Mouse (Mus musculus) midbrain, postnatal 0 days (tissue): ENCODE measurements at regions not wholly inside any gene's neighbourhood (a gene's known extent, or its start where the extent isn't known, plus 50 kb on each side); places are given as distances from the start of the nearest gene placed in this dataset.

ENCODE experiments used
- ATAC-seq: fragments of 200-750 bp; cut with Nextera tagmentation; 2 replicates; pipeline ENCODE4 v1.8.0; 2017; ENCODE audit warnings: moderate number of reproducible peaks, mild to moderate bottlenecking, moderate TSS enrichment, moderate library complexity; ENCODE audit not compliant: low FRiP score
- DNase-seq: peaks from one replicate; pipeline ENCODE4 v3.0.0-alpha.2; 2015; ENCODE audit warnings: low spot score
- H3K27ac ChIP-seq: fragments of 300-500 bp; sonication (generic); 2 replicates; pipeline ENCODE4 v1.5.1; 2014; ENCODE audit warnings: low read depth, mild to moderate bottlenecking, low read length, mixed read lengths
- H3K27me3 ChIP-seq: fragments of 300-500 bp; sonication (generic); 2 replicates; pipeline ENCODE4 v1.6.1; 2014; ENCODE audit warnings: low read length, control low read depth, mixed read lengths; ENCODE audit not compliant: insufficient read depth
- H3K36me3 ChIP-seq: fragments of 300-500 bp; sonication (generic); 2 replicates; pipeline ENCODE4 v1.6.1; 2014; ENCODE audit warnings: low read length, control low read depth, mixed read lengths; ENCODE audit not compliant: insufficient read depth
- H3K4me1 ChIP-seq: fragments of 300-500 bp; sonication (generic); 2 replicates; pipeline ENCODE4 v1.6.1; 2014; ENCODE audit warnings: mild to moderate bottlenecking, control low read depth, antibody characterized with exemption, low read length, mixed read lengths; ENCODE audit not compliant: insufficient read depth
- H3K4me2 ChIP-seq: fragments of 300-500 bp; sonication (generic); 2 replicates; pipeline ENCODE4 v1.6.1; 2014; ENCODE audit warnings: low read depth, mild to moderate bottlenecking, low read length, mixed read lengths; ENCODE audit not compliant: poor library complexity, severe bottlenecking
- H3K4me3 ChIP-seq: fragments of 300-500 bp; sonication (generic); 2 replicates; pipeline ENCODE4 v1.5.1; 2014; ENCODE audit warnings: low read depth, mild to moderate bottlenecking, low read length, moderate library complexity
- H3K9ac ChIP-seq: fragments of 300-500 bp; sonication (generic); replicated peaks from 2 replicates; pipeline ENCODE4 v1.6.1; 2014; ENCODE audit warnings: mild to moderate bottlenecking, low read length, moderate library complexity, mixed read lengths; ENCODE audit not compliant: poor library complexity, severe bottlenecking
- H3K9me3 ChIP-seq: fragments of 300-500 bp; sonication (generic); 2 replicates; pipeline ENCODE4 v1.6.1; 2016; ENCODE audit warnings: low read length, control low read depth
- CTCF ChIP-seq: IDR thresholded peaks from 2 replicates; pipeline ENCODE4 v1.5.1; 2016; ENCODE audit warnings: antibody characterized with exemption, mild to moderate bottlenecking
- WGBS: fragments of 180-500 bp; shearing (Covaris S2); extraction: QIAGEN DNeasy Blood & Tissue Kit; methylation state at CpG from one replicate; pipeline ENCODE4 v1.1.7; 2014; 5-methylcytosine and 5-hydroxymethylcytosine counted together

- H3K27me3 ChIP-seq: no peaks in the 10 kb centered on the region
- no peaks in the 10 kb centered on the region for H3K36me3 ChIP-seq
- ATAC-seq: no peak
- no peak overlapping the region for H3K27ac ChIP-seq
- no peaks in the 10 kb centered on the region for H3K9me3 ChIP-seq
- WGBS: 82% methylated on average over 2 of the region's 2 CpGs
- H3K9ac ChIP-seq: no peak overlapping the region
- H3K4me3 ChIP-seq: no peak overlapping the region
- no peak for DNase-seq
- TF ChIP-seq CTCF: no peak
- no peak overlapping the region for H3K4me2 ChIP-seq
- no peaks in the 10 kb centered on the region for H3K4me1 ChIP-seq
Measured at GRCm38 (mm10) chr7:72938842-72939241, 436.5 kb upstream of the Rgma start.

GRCm38 (mm10) chr7:72947531-72947930 lies 427.8 kb upstream of the Rgma start:
- DNase-seq: no peak
- 87% methylated on average over 1 of the region's 1 CpGs for WGBS

GRCm38 (mm10) chr7:72948026-72948425 lies 427.3 kb upstream of the Rgma start:
- Histone ChIP-seq H3K9me3 (no peaks in the 10 kb centered on the region), H3K4me3 (no peak overlapping the region), H3K4me1 (no peaks in the 10 kb centered on the region), H3K27me3 (no peaks in the 10 kb centered on the region), H3K27ac (no peak overlapping the region), H3K9ac (no peak overlapping the region), H3K36me3 (no peaks in the 10 kb centered on the region), H3K4me2 (no peak overlapping the region)
- DNase-seq (no peak), ATAC-seq (no peak)
- 38% methylated on average over 5 of the region's 5 CpGs for WGBS
- TF ChIP-seq CTCF: no peak

More at GRCm38 (mm10) chr7:72947531-72947930, 427.8 kb upstream of the Rgma start:
- no peak overlapping the region for H3K4me3 ChIP-seq
- H3K27me3 ChIP-seq: no peaks in the 10 kb centered on the region
- H3K36me3 ChIP-seq: no peaks in the 10 kb centered on the region
- H3K4me2 ChIP-seq: no peak overlapping the region
- H3K4me1 ChIP-seq: no peaks in the 10 kb centered on the region
- no peak for ATAC-seq
- H3K9me3 ChIP-seq: no peaks in the 10 kb centered on the region
- no peak overlapping the region for H3K9ac ChIP-seq
- H3K27ac ChIP-seq: no peak overlapping the region
- TF ChIP-seq CTCF: no peak

GRCm38 (mm10) chr7:72948666-72949065 lies 426.6 kb upstream of the Rgma start:
- no peak for DNase-seq
- no peaks in the 10 kb centered on the region for H3K9me3 ChIP-seq
- H3K27me3 ChIP-seq: no peaks in the 10 kb centered on the region
- 30% methylated on average over 3 of the region's 3 CpGs for WGBS
- H3K36me3 ChIP-seq: no peaks in the 10 kb centered on the region
- H3K4me3 ChIP-seq: no peak overlapping the region
- no peak overlapping the region for H3K4me2 ChIP-seq
- no peak for TF ChIP-seq CTCF
- H3K9ac ChIP-seq: no peak overlapping the region
- no peak for ATAC-seq
- H3K4me1 ChIP-seq: no peaks in the 10 kb centered on the region
- no peak overlapping the region for H3K27ac ChIP-seq

- Histone ChIP-seq H3K4me2 (no peak overlapping the region), H3K4me1 (no peaks in the 10 kb centered on the region), H3K27ac (no peak overlapping the region), H3K9me3 (no peaks in the 10 kb centered on the region), H3K27me3 (no peaks in the 10 kb centered on the region), H3K4me3 (no peak overlapping the region), H3K9ac (no peak overlapping the region), H3K36me3 (no peaks in the 10 kb centered on the region)
- ATAC-seq (no peak), DNase-seq (no peak)
- no peak for TF ChIP-seq CTCF
- WGBS: 69% methylated on average over 7 of the region's 7 CpGs
Measured at GRCm38 (mm10) chr7:72949886-72950285, 425.4 kb upstream of the Rgma start.

GRCm38 (mm10) chr7:72957674-72958073 lies 417.6 kb upstream of the Rgma start:
- no peak overlapping the region for H3K4me3 ChIP-seq
- no peak overlapping the region for H3K27ac ChIP-seq
- TF ChIP-seq CTCF: no peak
- no peak overlapping the region for H3K9ac ChIP-seq
- ATAC-seq (no peak), DNase-seq (no peak)
- WGBS: 49% methylated on average over 4 of the region's 4 CpGs
- no peaks in the 10 kb centered on the region for H3K36me3 ChIP-seq
- H3K9me3 ChIP-seq: no peaks in the 10 kb centered on the region
- no peaks in the 10 kb centered on the region for H3K4me1 ChIP-seq
- no peaks in the 10 kb centered on the region for H3K27me3 ChIP-seq
- H3K4me2 ChIP-seq: no peak overlapping the region

GRCm38 (mm10) chr7:72961321-72961720 lies 414.0 kb upstream of the Rgma start:
- 70% methylated on average over 4 of the region's 4 CpGs for WGBS
- Histone ChIP-seq H3K9me3 (no peaks in the 10 kb centered on the region), H3K27ac (no peak overlapping the region), H3K4me2 (no peak overlapping the region), H3K4me3 (no peak overlapping the region), H3K4me1 (no peaks in the 10 kb centered on the region), H3K27me3 (no peaks in the 10 kb centered on the region), H3K9ac (no peak overlapping the region), H3K36me3 (no peaks in the 10 kb centered on the region)
- no peak for DNase-seq
- no peak for TF ChIP-seq CTCF
- ATAC-seq: no peak
